Mouse (Mus musculus) embryonic facial prominence, embryonic 10.5 days (tissue): ENCODE results near the gene Metap2. TPM values are rescaled to one million over a fixed set of nuclear protein-coding genes. Genes with fewer than 3 reads are reported as not detected.

Source experiments
- DNase-seq: peaks from one replicate; pipeline ENCODE4 v3.0.0-alpha.2; 2017; ENCODE audit warnings: low spot score
- H3K27ac ChIP-seq: fragments of 300-500 bp; sonication (generic); replicated peaks from 2 replicates; pipeline ENCODE4 v1.5.1; 2016; ENCODE audit warnings: mild to moderate bottlenecking
- H3K27me3 ChIP-seq: fragments of 300-500 bp; sonication (generic); replicated peaks from 2 replicates; pipeline ENCODE4 v1.6.1; 2016; ENCODE audit warnings: low read depth, mild to moderate bottlenecking; ENCODE audit not compliant: poor library complexity, severe bottlenecking
- H3K36me3 ChIP-seq: fragments of 300-500 bp; sonication (generic); replicated peaks from 2 replicates; pipeline ENCODE4 v1.6.1; 2016; ENCODE audit warnings: mild to moderate bottlenecking, moderate library complexity
- H3K4me1 ChIP-seq: fragments of 300-500 bp; sonication (generic); 2 replicates; pipeline ENCODE4 v1.6.1; 2016
- H3K4me3 ChIP-seq: fragments of 300-500 bp; sonication (generic); 2 replicates; pipeline ENCODE4 v1.5.1; 2016; ENCODE audit warnings: mild to moderate bottlenecking, moderate library complexity
- H3K9me3 ChIP-seq: fragments of 300-500 bp; sonication (generic); 2 replicates; pipeline ENCODE4 v1.6.1; 2016; ENCODE audit warnings: mild to moderate bottlenecking
- WGBS: fragments of 180-500 bp; shearing (Covaris S2); methylation state at CpG from one replicate; pipeline ENCODE4 v1.1.7; 2016; 5-methylcytosine and 5-hydroxymethylcytosine counted together
- polyA plus RNA-seq: library from polyadenylated mRNA; unstranded; fragments of >200 nt; fragmentation: Nextera tagmentation; extraction: Ambion mirVana; gene quantifications from 2 replicates; pipeline ENCODE4 v1.2.1, GENCODE M21; 2016

The Metap2 gene
- polyA plus RNA-seq, 1 experiment from 2014 or later, result 251 TPM

DNA sequence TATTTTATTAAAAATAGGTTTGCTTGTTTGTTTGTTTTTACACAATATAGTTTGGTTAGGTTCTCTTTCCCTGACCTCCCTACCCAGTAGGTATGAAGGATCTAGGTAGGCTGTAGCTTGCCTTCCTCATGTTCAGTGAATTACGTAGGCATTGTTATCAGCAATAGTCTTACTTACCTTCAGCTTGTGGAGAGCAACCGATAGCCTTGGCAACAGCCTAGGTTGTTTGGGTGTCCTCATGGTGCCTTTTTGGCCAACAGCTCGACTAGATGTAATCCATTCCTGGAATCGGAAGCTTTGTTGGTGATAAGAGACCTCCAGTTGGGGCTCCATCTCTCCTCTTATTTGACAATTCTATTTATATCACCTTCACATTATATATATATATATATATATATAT, 24.3 kb upstream of the Metap2 start:
- Histone ChIP-seq H3K9me3 (no peaks in the 10 kb centered on the region), H3K27me3 (no peaks in the 10 kb centered on the region), H3K4me1 (peaks cover 3% of the 10 kb centered on the region), H3K27ac (no peak overlapping the region), H3K4me3 (no peak overlapping the region), H3K36me3 (no peaks in the 10 kb centered on the region)
- 96% methylated on average over 4 of the region's 4 CpGs for WGBS
- DNase-seq, result no peak

DNA sequence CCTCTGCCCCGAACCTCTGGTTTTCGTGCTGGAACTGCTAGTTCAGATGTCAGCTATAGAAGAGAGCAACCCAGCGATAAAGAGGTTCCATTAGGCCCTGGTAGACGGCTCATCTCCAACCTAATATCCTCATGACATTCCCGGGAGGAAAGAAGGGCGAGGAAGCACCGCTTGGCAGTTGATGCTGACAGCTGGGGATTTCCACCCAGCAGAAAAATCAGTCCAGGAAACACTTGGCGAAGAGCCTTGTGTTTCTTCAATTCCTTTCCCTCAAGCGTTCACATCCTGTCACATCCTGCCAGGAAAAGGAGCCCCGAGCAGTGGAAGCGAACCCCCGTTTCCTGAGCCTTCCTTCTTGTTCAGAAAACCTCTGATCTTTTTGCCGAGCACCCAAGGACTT, 22.3 kb upstream of the Metap2 start:
- Histone ChIP-seq H3K27me3 (peaks cover 10% of the 10 kb centered on the region; the same call in 1 of the 2 replicates), H3K36me3 (no peaks in the 10 kb centered on the region), H3K4me3 (no peak overlapping the region), H3K27ac (no peak overlapping the region), H3K9me3 (no peaks in the 10 kb centered on the region), H3K4me1 (peaks cover 16% of the 10 kb centered on the region)
- 78% methylated on average over 13 of the region's 13 CpGs for WGBS
- no peak for DNase-seq

DNA sequence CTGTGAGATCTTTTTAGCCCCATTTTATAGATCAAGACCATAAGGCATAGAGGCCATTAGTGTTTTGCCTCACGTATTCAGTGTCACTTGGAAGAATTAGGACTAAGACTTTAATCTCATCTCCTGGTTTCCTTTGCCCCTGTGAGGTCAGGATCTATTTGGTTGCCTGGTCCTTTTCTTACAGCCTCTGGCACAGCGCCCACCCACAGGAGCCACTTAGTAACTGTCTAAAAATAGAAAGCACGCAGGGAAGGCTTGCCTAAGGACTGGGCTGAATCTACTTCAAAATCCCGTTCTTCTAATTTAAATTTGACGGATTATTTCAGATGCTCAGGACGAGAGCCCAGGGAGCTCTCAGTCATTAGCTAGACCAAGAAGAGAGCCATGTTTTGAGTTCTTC, 21.8 kb upstream of the Metap2 start:
- Histone ChIP-seq H3K27ac (no peak overlapping the region), H3K36me3 (no peaks in the 10 kb centered on the region), H3K9me3 (no peaks in the 10 kb centered on the region), H3K27me3 (peaks cover 11% of the 10 kb centered on the region; the same call in 1 of the 2 replicates), H3K4me1 (peaks cover 16% of the 10 kb centered on the region), H3K4me3 (no peak overlapping the region)
- 68% methylated on average over 6 of the region's 6 CpGs for WGBS
- DNase-seq, result no peak

DNA sequence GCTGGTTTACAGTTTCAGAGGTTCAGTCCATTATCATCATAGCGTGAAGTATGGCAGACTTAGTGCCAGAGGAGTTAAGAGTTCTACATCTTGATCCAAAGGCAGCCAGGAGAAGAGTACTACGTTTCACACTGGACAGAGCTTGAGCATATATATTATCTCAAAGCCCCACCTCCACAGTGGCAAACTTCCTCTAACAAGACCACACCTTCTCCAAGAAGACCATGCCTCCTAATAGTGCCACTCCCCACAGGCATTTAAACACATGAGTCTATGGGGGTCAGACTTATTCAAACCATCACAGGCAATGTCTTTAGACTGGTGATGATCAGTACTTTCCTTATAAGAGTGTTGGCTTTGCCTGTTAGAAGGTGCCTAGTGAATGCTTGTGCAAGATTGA, 21.2 kb upstream of the Metap2 start:
- H3K4me1 ChIP-seq, result peaks cover 16% of the 10 kb centered on the region
- H3K4me3 ChIP-seq, result no peak overlapping the region
- peaks cover 11% of the 10 kb centered on the region; the same call in 1 of the 2 replicates for H3K27me3 ChIP-seq
- no peak overlapping the region for H3K27ac ChIP-seq
- H3K36me3 ChIP-seq, result no peaks in the 10 kb centered on the region
- no peak for DNase-seq
- no peaks in the 10 kb centered on the region for H3K9me3 ChIP-seq
- WGBS, result 89% methylated on average over 2 of the region's 2 CpGs

GRCm38 (mm10) chr10:93916778-93917177, 19.9 kb upstream of the Metap2 start:
- H3K4me1 ChIP-seq, result peaks cover 16% of the 10 kb centered on the region
- no peak for DNase-seq
- peaks cover 11% of the 10 kb centered on the region; the same call in 1 of the 2 replicates for H3K27me3 ChIP-seq
- no peaks in the 10 kb centered on the region for H3K36me3 ChIP-seq
- H3K9me3 ChIP-seq, result no peaks in the 10 kb centered on the region
- WGBS, result 69% methylated on average over 2 of the region's 2 CpGs
- H3K27ac ChIP-seq, result no peak overlapping the region
- H3K4me3 ChIP-seq, result no peak overlapping the region

DNA sequence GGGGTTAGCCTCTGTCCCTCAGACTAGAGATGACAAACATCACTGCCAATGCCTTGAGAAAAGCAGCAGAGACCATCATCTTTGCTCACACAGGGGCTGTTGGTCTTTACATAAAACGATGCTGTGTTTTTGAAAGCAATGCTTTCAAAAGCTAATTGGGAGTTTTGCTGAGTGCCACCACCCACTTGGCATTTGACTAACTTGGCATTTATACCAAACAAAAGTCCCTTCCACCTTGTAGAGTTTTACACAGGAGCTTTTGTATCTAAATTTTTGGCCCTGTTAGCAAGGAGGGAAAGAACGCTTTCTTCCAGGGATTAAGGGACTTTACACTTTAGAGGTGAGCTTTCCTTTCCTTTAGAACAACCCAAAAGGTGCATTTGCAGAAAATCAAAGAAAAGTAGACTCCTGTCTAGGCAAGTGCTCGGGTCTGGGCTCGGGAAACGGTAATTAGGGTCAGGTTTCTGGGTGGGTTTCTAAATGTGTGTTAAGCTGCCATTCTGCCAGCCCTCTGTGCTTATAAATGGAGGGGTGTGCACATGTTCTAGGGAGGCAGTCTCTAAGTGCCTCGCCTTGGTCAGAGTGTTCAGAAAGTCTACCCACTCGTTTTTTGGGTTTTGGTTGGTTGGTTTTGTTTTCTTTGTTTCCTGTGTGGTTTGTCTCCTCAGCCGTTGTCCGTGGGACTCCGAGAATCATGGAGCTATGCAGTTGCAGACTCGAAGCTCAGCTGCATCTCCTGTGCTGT, 18.8 kb upstream of the Metap2 start:
- Histone ChIP-seq H3K9me3 (no peaks in the 10 kb centered on the region), H3K4me1 (peaks cover 16% of the 10 kb centered on the region), H3K4me3 (peak overlapping the region; percentile 16; the same call in 1 of the 2 replicates), H3K27me3 (peaks cover 11% of the 10 kb centered on the region; the same call in 1 of the 2 replicates), H3K27ac (peak overlapping the region; percentile 36), H3K36me3 (no peaks in the 10 kb centered on the region)
- 32% methylated on average over 11 of the region's 11 CpGs for WGBS
- peak; percentile 39 for DNase-seq

GRCm38 (mm10) chr10:93913525-93913924, 16.6 kb upstream of the Metap2 start:
- peaks cover 11% of the 10 kb centered on the region; the same call in 1 of the 2 replicates for H3K27me3 ChIP-seq
- H3K27ac ChIP-seq, result no peak overlapping the region
- H3K9me3 ChIP-seq, result no peaks in the 10 kb centered on the region
- DNase-seq, result no peak
- H3K4me1 ChIP-seq, result peaks cover 27% of the 10 kb centered on the region
- WGBS, result 88% methylated on average over 5 of the region's 5 CpGs
- H3K4me3 ChIP-seq, result no peak overlapping the region
- no peaks in the 10 kb centered on the region for H3K36me3 ChIP-seq

- 88% methylated on average over 1 of the region's 1 CpGs for WGBS
Observed at GRCm38 (mm10) chr10:93912917-93913316, 16.0 kb upstream of the Metap2 start.

DNA sequence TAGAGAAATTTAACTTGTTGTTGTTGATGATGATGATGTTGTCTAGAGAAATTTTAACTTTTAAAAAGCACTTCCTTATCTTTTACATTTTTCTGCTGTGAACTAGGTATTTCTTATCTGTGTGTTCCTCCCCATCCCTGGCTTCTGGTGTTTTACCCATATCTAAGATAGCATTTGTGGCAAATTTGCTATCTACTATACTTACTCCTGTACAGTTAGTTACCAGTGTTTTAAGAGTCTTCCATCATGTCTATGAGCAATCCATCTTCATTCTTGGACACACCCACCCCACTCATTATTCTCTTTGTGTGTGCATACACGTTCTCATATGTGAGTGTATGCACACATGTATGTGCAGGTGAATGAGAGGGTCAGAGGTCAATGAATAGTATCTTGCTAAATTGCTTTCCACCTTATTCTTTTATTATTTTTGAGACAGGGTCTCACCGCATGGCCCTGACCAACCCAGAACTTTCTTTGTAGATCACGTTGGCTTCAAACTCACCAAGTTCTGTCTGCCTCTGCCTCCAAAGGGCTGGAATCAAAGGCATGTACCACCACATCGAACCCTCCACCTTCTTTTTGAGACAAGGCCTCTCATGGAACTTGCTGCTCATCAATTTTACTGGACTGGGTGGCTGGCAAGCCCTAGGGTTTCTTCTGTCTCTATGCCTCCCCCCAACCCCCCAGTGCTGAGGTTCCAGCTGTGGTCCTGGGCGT, 15.4 kb upstream of the Metap2 start:
- H3K4me1 ChIP-seq, result peaks cover 32% of the 10 kb centered on the region
- no peak overlapping the region for H3K4me3 ChIP-seq
- no peak overlapping the region for H3K27ac ChIP-seq
- 91% methylated on average over 5 of the region's 5 CpGs for WGBS
- H3K36me3 ChIP-seq, result no peaks in the 10 kb centered on the region
- H3K27me3 ChIP-seq, result peaks cover 11% of the 10 kb centered on the region; the same call in 1 of the 2 replicates
- no peak for DNase-seq
- H3K9me3 ChIP-seq, result no peaks in the 10 kb centered on the region

More at GRCm38 (mm10) chr10:93912917-93913316, 16.0 kb upstream of the Metap2 start:
- Histone ChIP-seq H3K36me3 (no peaks in the 10 kb centered on the region), H3K27me3 (peaks cover 11% of the 10 kb centered on the region; the same call in 1 of the 2 replicates), H3K4me1 (peaks cover 27% of the 10 kb centered on the region), H3K27ac (no peak overlapping the region), H3K4me3 (no peak overlapping the region), H3K9me3 (no peaks in the 10 kb centered on the region)
- DNase-seq, result no peak

DNA sequence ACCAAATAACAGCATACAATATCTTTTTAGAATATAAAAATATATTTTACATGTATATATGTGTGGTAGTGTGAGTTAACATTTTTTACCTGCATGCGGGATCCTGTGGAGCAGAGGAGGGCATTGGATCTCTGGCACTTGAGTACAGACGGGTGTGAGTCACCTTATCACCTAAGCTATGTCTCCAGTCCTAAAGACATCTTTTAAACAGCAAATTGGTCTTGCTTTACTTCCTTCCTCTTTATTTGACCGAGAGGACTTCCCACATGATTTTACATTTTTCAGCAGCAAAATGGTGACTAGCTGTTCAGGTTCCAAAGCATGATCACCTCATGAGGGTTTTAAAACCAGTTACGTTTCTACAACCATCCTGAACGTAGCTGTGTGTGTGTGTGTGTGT, 14.4 kb upstream of the Metap2 start:
- H3K9me3 ChIP-seq, result no peaks in the 10 kb centered on the region
- H3K27me3 ChIP-seq, result peaks cover 11% of the 10 kb centered on the region; the same call in 1 of the 2 replicates
- no peak for DNase-seq
- peaks cover 41% of the 10 kb centered on the region for H3K4me1 ChIP-seq
- 84% methylated on average over 5 of the region's 5 CpGs for WGBS
- H3K4me3 ChIP-seq, result no peak overlapping the region
- no peak overlapping the region for H3K27ac ChIP-seq
- H3K36me3 ChIP-seq, result no peaks in the 10 kb centered on the region

- Histone ChIP-seq H3K4me3 (no peak overlapping the region), H3K27ac (no peak overlapping the region), H3K36me3 (no peaks in the 10 kb centered on the region), H3K9me3 (no peaks in the 10 kb centered on the region), H3K4me1 (peaks cover 31% of the 10 kb centered on the region), H3K27me3 (peaks cover 7% of the 10 kb centered on the region; the same call in 1 of the 2 replicates)
- WGBS, result 35% methylated on average over 5 of the region's 5 CpGs
- DNase-seq, result peak; percentile 48
Observed at GRCm38 (mm10) chr10:93909811-93910446, 13.0 kb upstream of the Metap2 start.

- WGBS, result 93% methylated on average over 1 of the region's 1 CpGs
- no peaks in the 10 kb centered on the region for H3K36me3 ChIP-seq
- DNase-seq, result no peak
- H3K27ac ChIP-seq, result no peak overlapping the region
- no peaks in the 10 kb centered on the region for H3K9me3 ChIP-seq
- no peaks in the 10 kb centered on the region for H3K27me3 ChIP-seq
- H3K4me1 ChIP-seq, result peaks cover 30% of the 10 kb centered on the region
- no peak overlapping the region for H3K4me3 ChIP-seq
Observed at GRCm38 (mm10) chr10:93909015-93909414, 12.1 kb upstream of the Metap2 start.
